Mouse (Mus musculus) kidney, embryonic 15.5 days (tissue): Measurements from ENCODE around the gene Olfr624. TPM values are rescaled to one million over a fixed set of nuclear protein-coding genes. Genes with fewer than 3 reads are reported as not detected.
"Not testable (repeated sequence)": the region's sequence is repeated elsewhere in the genome, so short reads cannot be mapped to it uniquely, and the experiment has no call there.

Experiments used
- ATAC-seq: fragments of 200-750 bp; cut with Nextera tagmentation; replicated peaks from 2 replicates; pipeline ENCODE4 v1.8.0; 2017; ENCODE audit warnings: moderate TSS enrichment; ENCODE audit not compliant: low FRiP score
- H3K27ac ChIP-seq: fragments of 300-500 bp; sonication (generic); 2 replicates; pipeline ENCODE4 v1.5.1; 2015; ENCODE audit warnings: mild to moderate bottlenecking, inconsistent platforms
- H3K27me3 ChIP-seq: fragments of 300-500 bp; sonication (generic); 2 replicates; pipeline ENCODE4 v1.6.1; 2015; ENCODE audit warnings: inconsistent platforms
- H3K36me3 ChIP-seq: fragments of 300-500 bp; sonication (generic); 2 replicates; pipeline ENCODE4 v1.6.1; 2015; ENCODE audit warnings: inconsistent platforms
- H3K4me1 ChIP-seq: fragments of 300-500 bp; sonication (generic); 2 replicates; pipeline ENCODE4 v1.6.1; 2015; ENCODE audit warnings: inconsistent platforms
- H3K4me2 ChIP-seq: fragments of 300-500 bp; sonication (generic); 2 replicates; pipeline ENCODE4 v1.6.1; 2015; ENCODE audit warnings: moderate library complexity, mild to moderate bottlenecking, inconsistent platforms
- H3K4me3 ChIP-seq: fragments of 300-500 bp; sonication (generic); replicated peaks from 2 replicates; pipeline ENCODE4 v1.5.1; 2015; ENCODE audit warnings: mild to moderate bottlenecking, inconsistent platforms
- H3K9ac ChIP-seq: fragments of 300-500 bp; sonication (generic); 2 replicates; pipeline ENCODE4 v1.6.1; 2015; ENCODE audit warnings: mild to moderate bottlenecking, inconsistent platforms
- H3K9me3 ChIP-seq: fragments of 300-500 bp; sonication (generic); replicated peaks from 2 replicates; pipeline ENCODE4 v1.6.1; 2016; ENCODE audit warnings: inconsistent platforms
- WGBS: fragments of 180-500 bp; shearing (Covaris S2); methylation state at CpG from one replicate; pipeline ENCODE4 v1.1.7; 2015; ENCODE audit warnings: mixed read lengths; 5-methylcytosine and 5-hydroxymethylcytosine counted together
- polyA plus RNA-seq: library from polyadenylated mRNA; unstranded; fragments of >200 nt; fragmentation: Nextera tagmentation; extraction: Ambion mirVana; gene quantifications from 2 replicates; pipeline ENCODE4 v1.2.1, GENCODE M21; 2015

Olfr624 gene
- 0.03 TPM in 1 of 2 replicates, not detected in the other for polyA plus RNA-seq

- no peaks in the 10 kb centered on the region for H3K36me3 ChIP-seq
- WGBS, result 87% methylated on average over 2 of the region's 2 CpGs
- no peak within 1 kb of the TSS for H3K27ac ChIP-seq
- H3K4me1 ChIP-seq, result no peaks in the 10 kb centered on the region
- no peak for ATAC-seq
- no peak within 1 kb of the TSS for H3K9ac ChIP-seq
- no peaks in the 10 kb centered on the region for H3K9me3 ChIP-seq
- H3K4me3 ChIP-seq, result no peak within 1 kb of the TSS
- no peak within 1 kb of the TSS for H3K4me2 ChIP-seq
- H3K27me3 ChIP-seq, result no peaks in the 10 kb centered on the region
Measured at GRCm38 (mm10) chr7:103671091-103671490, at the start of gene Olfr624. Gene Olfr624, minus strand, starts transcription at chr7:103671191.

DNA sequence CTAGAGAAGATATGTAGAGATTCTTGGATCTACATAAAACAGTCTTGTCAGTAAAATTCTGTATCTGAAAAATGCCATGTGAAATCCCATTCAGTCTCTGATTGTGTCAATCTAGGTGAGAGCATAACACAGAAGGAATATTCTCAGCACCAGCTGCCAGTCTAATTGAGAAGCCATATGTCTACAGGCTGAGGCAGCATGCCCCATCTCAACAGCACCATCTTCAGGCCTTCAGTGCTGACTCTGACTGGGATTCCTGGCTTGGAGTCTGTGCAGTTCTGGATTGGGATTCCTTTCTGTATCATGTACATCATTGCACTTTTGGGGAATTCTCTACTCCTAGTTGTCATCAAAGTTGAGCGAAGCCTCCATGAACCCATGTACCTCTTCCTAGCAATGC lies 45.4 kb upstream of the Olfr624 start:
- not testable (repeated sequence) for H3K36me3 ChIP-seq, H3K4me1 ChIP-seq, H3K4me3 ChIP-seq, H3K9ac ChIP-seq, H3K27me3 ChIP-seq, ATAC-seq, H3K27ac ChIP-seq, H3K4me2 ChIP-seq, H3K9me3 ChIP-seq
- 91% methylated on average over 1 of the region's 1 CpGs for WGBS

DNA sequence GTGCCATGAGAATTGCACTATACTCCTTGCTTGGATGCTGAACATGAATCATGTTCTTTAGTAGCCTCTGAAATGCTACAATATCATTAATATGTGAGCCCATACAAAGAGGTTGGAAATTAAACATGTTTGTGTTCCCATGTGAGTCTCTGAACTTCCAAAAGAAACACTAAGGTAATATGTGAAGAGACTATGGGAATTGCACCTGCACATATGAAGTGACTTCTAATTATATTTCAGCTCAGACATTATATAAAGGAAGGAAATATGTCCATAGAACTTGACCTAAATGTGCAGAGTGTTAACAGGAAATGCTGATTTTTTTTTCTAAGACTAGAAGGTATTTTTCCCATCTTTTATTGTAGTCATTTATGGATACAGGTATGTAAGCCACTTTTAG lies 43.4 kb upstream of the Olfr624 start, which contains the start of gene Olfr243:
TSS of gene Olfr243 (plus strand) at position 301 of the 400 bp plus-strand sequence.
- Histone ChIP-seq H3K9me3 (no peaks in the 10 kb centered on the region), H3K4me1 (no peaks in the 10 kb centered on the region), H3K9ac (no peak within 1 kb of the TSS), H3K4me3 (no peak within 1 kb of the TSS), H3K27ac (no peak within 1 kb of the TSS), H3K4me2 (no peak within 1 kb of the TSS), H3K36me3 (no peaks in the 10 kb centered on the region), H3K27me3 (no peaks in the 10 kb centered on the region)
- ATAC-seq, result no peak

GRCm38 (mm10) chr7:103712024-103712423 lies 41.0 kb upstream of the Olfr624 start:
- H3K27ac ChIP-seq, result no peak overlapping the region
- H3K36me3 ChIP-seq, result no peaks in the 10 kb centered on the region
- WGBS, result 30% methylated on average over 2 of the region's 2 CpGs

GRCm38 (mm10) chr7:103699469-103699868 lies 28.5 kb upstream of the Olfr624 start:
- 91% methylated on average over 4 of the region's 4 CpGs for WGBS
- Histone ChIP-seq H3K4me2 (no peak overlapping the region), H3K4me1 (no peaks in the 10 kb centered on the region), H3K9ac (no peak overlapping the region), H3K27ac (no peak overlapping the region), H3K4me3 (no peak overlapping the region), H3K9me3 (no peaks in the 10 kb centered on the region), H3K27me3 (no peaks in the 10 kb centered on the region), H3K36me3 (no peaks in the 10 kb centered on the region)
- no peak for ATAC-seq

More at GRCm38 (mm10) chr7:103712024-103712423, 41.0 kb upstream of the Olfr624 start:
- Histone ChIP-seq H3K9ac (no peak overlapping the region), H3K4me3 (no peak overlapping the region), H3K4me2 (no peak overlapping the region), H3K9me3 (no peaks in the 10 kb centered on the region), H3K4me1 (no peaks in the 10 kb centered on the region), H3K27me3 (no peaks in the 10 kb centered on the region)
- no peak for ATAC-seq

- Histone ChIP-seq H3K36me3 (no peaks in the 10 kb centered on the region), H3K4me3 (no peak within 1 kb of the TSS), H3K27me3 (no peaks in the 10 kb centered on the region), H3K4me2 (no peak within 1 kb of the TSS), H3K4me1 (no peaks in the 10 kb centered on the region), H3K9ac (no peak within 1 kb of the TSS), H3K27ac (no peak within 1 kb of the TSS), H3K9me3 (no peaks in the 10 kb centered on the region)
- no peak for ATAC-seq
Measured at GRCm38 (mm10) chr7:103682420-103682819, 11.4 kb upstream of the Olfr624 start, which contains the start of gene Olfr625-ps1. Gene Olfr625-ps1, plus strand, starts transcription at chr7:103682720.

DNA sequence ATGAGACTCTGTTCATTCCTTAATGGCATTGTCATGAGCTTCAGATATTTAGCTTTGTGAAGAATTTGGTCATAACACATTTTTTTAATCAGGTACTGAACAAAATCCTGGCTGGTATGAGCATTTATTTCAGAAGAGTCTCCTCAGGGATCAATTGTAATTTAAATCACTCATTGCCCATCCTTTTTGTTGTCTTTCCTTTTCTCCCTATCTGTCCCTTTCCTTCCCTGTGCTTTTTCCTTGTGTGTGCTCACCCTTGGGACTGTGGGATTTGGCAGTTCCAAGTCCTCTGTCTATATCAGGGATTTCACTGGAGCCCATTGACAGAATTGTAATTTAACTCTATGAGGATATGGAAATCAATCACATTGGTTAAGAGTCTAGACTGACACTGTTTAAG lies 7.4 kb downstream of the Olfr624 start, which contains the start of gene Olfr623:
TSS of gene Olfr623 (minus strand) at position 101 of the 400 bp plus-strand sequence.
- Histone ChIP-seq H3K9me3 (no peaks in the 10 kb centered on the region), H3K4me2 (no peak within 1 kb of the TSS), H3K36me3 (no peaks in the 10 kb centered on the region), H3K4me1 (no peaks in the 10 kb centered on the region), H3K27me3 (no peaks in the 10 kb centered on the region), H3K27ac (no peak within 1 kb of the TSS), H3K9ac (no peak within 1 kb of the TSS), H3K4me3 (no peak within 1 kb of the TSS)
- no peak for ATAC-seq

DNA sequence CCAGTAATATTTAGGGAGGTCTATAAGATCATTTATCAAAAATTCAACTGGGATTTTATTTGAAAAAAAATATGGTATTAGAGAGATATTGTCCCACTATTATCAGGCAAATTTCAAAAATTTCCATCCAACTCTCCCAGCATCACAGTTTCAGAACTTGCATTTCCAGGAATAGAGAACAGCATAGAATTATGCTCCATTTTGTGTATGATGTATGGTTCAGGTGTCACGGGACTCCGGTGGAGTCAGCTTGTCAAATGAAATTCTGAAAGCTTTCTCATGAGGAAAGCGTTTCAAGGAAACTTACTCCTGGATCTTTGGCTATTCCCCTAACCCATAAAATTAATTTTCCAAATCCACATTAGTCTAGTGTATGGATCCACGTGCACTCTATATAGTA lies 26.9 kb downstream of the Olfr624 start:
- 76% methylated on average over 4 of the region's 4 CpGs for WGBS
- Histone ChIP-seq H3K4me3 (no peak overlapping the region), H3K36me3 (no peaks in the 10 kb centered on the region), H3K27ac (no peak overlapping the region), H3K9ac (no peak overlapping the region), H3K9me3 (no peaks in the 10 kb centered on the region), H3K4me1 (no peaks in the 10 kb centered on the region), H3K27me3 (no peaks in the 10 kb centered on the region), H3K4me2 (no peak overlapping the region)
- ATAC-seq, result no peak

DNA sequence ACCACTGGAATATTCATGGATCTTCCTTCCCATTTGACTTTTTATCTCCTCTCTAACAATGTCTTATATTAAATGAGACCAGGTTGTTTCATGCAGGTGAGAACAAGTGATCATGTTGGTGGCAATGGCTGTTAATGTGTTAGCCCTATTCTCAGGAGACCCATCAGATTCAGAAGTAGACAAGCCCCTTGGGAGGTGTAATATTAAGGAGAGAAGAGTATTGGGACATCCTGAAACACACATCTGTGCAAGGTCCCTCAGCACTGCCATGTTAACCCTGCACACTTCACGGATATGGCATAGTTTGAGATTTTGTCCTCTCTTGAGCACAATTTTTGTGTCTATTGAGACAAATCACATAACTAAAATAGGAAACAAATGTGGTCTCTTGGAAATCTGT lies 28.4 kb downstream of the Olfr624 start, which contains the start of gene Olfr622:
TSS of gene Olfr622 (minus strand) at position 101 of the 400 bp plus-strand sequence.
- 84% methylated on average over 1 of the region's 1 CpGs for whole genome bisulfite sequencing
- no peaks in the 10 kb centered on the region for H3K9me3 ChIP-seq
- no peak for ATAC-seq

GRCm38 (mm10) chr7:103636795-103637194 lies 34.2 kb downstream of the Olfr624 start:
- Histone ChIP-seq H3K4me2 (no peak overlapping the region), H3K27me3 (no peaks in the 10 kb centered on the region), H3K4me1 (no peaks in the 10 kb centered on the region), H3K4me3 (no peak overlapping the region), H3K9me3 (no peaks in the 10 kb centered on the region), H3K9ac (no peak overlapping the region), H3K27ac (no peak overlapping the region), H3K36me3 (no peaks in the 10 kb centered on the region)
- ATAC-seq, result no peak

More for the DNA sequence above, 28.4 kb downstream of the Olfr624 start, which contains the start of gene Olfr622:
- Histone ChIP-seq H3K4me1 (no peaks in the 10 kb centered on the region), H3K4me3 (no peak within 1 kb of the TSS), H3K36me3 (no peaks in the 10 kb centered on the region), H3K9ac (no peak within 1 kb of the TSS), H3K27me3 (no peaks in the 10 kb centered on the region), H3K4me2 (no peak within 1 kb of the TSS), H3K27ac (no peak within 1 kb of the TSS)

Other genes with a start within 250 kb of the Olfr624 start
- not detected in 2 replicates for gene Olfr605, start 225.8 kb downstream of the Olfr624 start, polyA plus RNA-seq
- not detected in 2 replicates for gene Olfr606, start 222.1 kb downstream of the Olfr624 start, polyA plus RNA-seq
- gene Olfr607, start 207.0 kb downstream of the Olfr624 start, polyA plus RNA-seq, result not detected in 2 replicates
- not detected in 2 replicates for gene Olfr608, start 201.3 kb downstream of the Olfr624 start, polyA plus RNA-seq
- gene Olfr609, start 173.1 kb downstream of the Olfr624 start, polyA plus RNA-seq, result not detected in 2 replicates
- gene Olfr610, start 159.1 kb downstream of the Olfr624 start, polyA plus RNA-seq, result not detected in 2 replicates
- gene Olfr611, start 150.3 kb downstream of the Olfr624 start, polyA plus RNA-seq, result not detected in 2 replicates
- gene Olfr612, start 128.5 kb downstream of the Olfr624 start, polyA plus RNA-seq, result not detected in 2 replicates
- gene Olfr613, start 123.1 kb downstream of the Olfr624 start, polyA plus RNA-seq, result not detected in 2 replicates
- gene Olfr615, start 115.1 kb downstream of the Olfr624 start, polyA plus RNA-seq, result not detected in 2 replicates
- not detected in 2 replicates for gene Olfr616, start 102.0 kb downstream of the Olfr624 start, polyA plus RNA-seq
- not detected in 2 replicates for gene Olfr617, start 98.1 kb downstream of the Olfr624 start, polyA plus RNA-seq
- gene Olfr618, start 81.1 kb downstream of the Olfr624 start, polyA plus RNA-seq, result not detected in 2 replicates
- gene Olfr619, start 70.6 kb downstream of the Olfr624 start, polyA plus RNA-seq, result not detected in 2 replicates
- gene Olfr620, start 58.7 kb downstream of the Olfr624 start, polyA plus RNA-seq, result not detected in 2 replicates
- not detected in 2 replicates for gene Olfr622, start 28.5 kb downstream of the Olfr624 start, polyA plus RNA-seq
- not detected in 2 replicates for gene Olfr623, start 7.5 kb downstream of the Olfr624 start, polyA plus RNA-seq
- gene Olfr625-ps1, start 11.5 kb upstream of the Olfr624 start, polyA plus RNA-seq, result not detected in 2 replicates
- gene Olfr243, start 43.5 kb upstream of the Olfr624 start, polyA plus RNA-seq, result not detected in 2 replicates
- gene Olfr628, start 59.2 kb upstream of the Olfr624 start, polyA plus RNA-seq, result not detected in 2 replicates
- gene Olfr629, start 73.8 kb upstream of the Olfr624 start, polyA plus RNA-seq, result not detected in 2 replicates
- not detected in 2 replicates for gene Olfr630, start 86.1 kb upstream of the Olfr624 start, polyA plus RNA-seq
- gene Olfr69, start 100.4 kb upstream of the Olfr624 start, polyA plus RNA-seq, result not detected in 2 replicates
- gene Olfr68, start 108.5 kb upstream of the Olfr624 start, polyA plus RNA-seq, result not detected in 2 replicates
- not detected in 2 replicates for gene Olfr67, start 120.6 kb upstream of the Olfr624 start, polyA plus RNA-seq
- 2,879 and 3,105 TPM in 2 replicates for gene Hbb-bt, start 142.8 kb upstream of the Olfr624 start, polyA plus RNA-seq
- gene Hbb-bs, start 156.9 kb upstream of the Olfr624 start, polyA plus RNA-seq, result 7,996 and 8,703 TPM in 2 replicates
- not detected in 2 replicates for gene Hbb-bh2, start 169.3 kb upstream of the Olfr624 start, polyA plus RNA-seq
- gene Hbb-bh1, start 172.0 kb upstream of the Olfr624 start, polyA plus RNA-seq, result 1.8 and 2.3 TPM in 2 replicates
- 188 and 278 TPM in 2 replicates for gene Hbb-y, start 182.0 kb upstream of the Olfr624 start, polyA plus RNA-seq
- not detected in 2 replicates for gene Olfr66, start 215.1 kb upstream of the Olfr624 start, polyA plus RNA-seq
- gene Olfr64, start 223.3 kb upstream of the Olfr624 start, polyA plus RNA-seq, result not detected in 2 replicates
- gene Olfr65, start 232.3 kb upstream of the Olfr624 start, polyA plus RNA-seq, result not detected in 2 replicates